Mouse (Mus musculus) limb, embryonic 10.5 days (tissue): ENCODE results near the gene Oas2. TPM values are rescaled to one million over a fixed set of nuclear protein-coding genes. Genes with fewer than 3 reads are reported as not detected.
A peak's percentile ranks its signal among the peaks of the same experiment; 100 is the strongest.

Experiments used
- DNase-seq: peaks from one replicate; pipeline ENCODE4 v3.0.0-alpha.2; 2017; ENCODE audit warnings: low spot score
- H3K27ac ChIP-seq: fragments of 300-500 bp; sonication (generic); 2 replicates; pipeline ENCODE4 v1.5.1; 2016; ENCODE audit warnings: mild to moderate bottlenecking
- H3K27me3 ChIP-seq: fragments of 300-500 bp; sonication (generic); 2 replicates; pipeline ENCODE4 v1.6.1; 2016; ENCODE audit warnings: low read depth, mild to moderate bottlenecking; ENCODE audit not compliant: poor library complexity, severe bottlenecking
- H3K36me3 ChIP-seq: fragments of 300-500 bp; sonication (generic); 2 replicates; pipeline ENCODE4 v1.6.1; 2016; ENCODE audit warnings: mild to moderate bottlenecking, moderate library complexity
- H3K4me1 ChIP-seq: fragments of 300-500 bp; sonication (generic); 2 replicates; pipeline ENCODE4 v1.6.1; 2016
- H3K4me3 ChIP-seq: fragments of 300-500 bp; sonication (generic); 2 replicates; pipeline ENCODE4 v1.5.1; 2016; ENCODE audit warnings: mild to moderate bottlenecking, moderate library complexity
- H3K9me3 ChIP-seq: fragments of 300-500 bp; sonication (generic); replicated peaks from 2 replicates; pipeline ENCODE4 v1.6.1; 2016; ENCODE audit warnings: mild to moderate bottlenecking
- WGBS: fragments of 180-500 bp; shearing (Covaris S2); methylation state at CpG from one replicate; pipeline ENCODE4 v1.1.7; 2016; 5-methylcytosine and 5-hydroxymethylcytosine counted together
- polyA plus RNA-seq: library from polyadenylated mRNA; unstranded; fragments of >200 nt; fragmentation: Nextera tagmentation; extraction: Ambion mirVana; gene quantifications from 2 replicates; pipeline ENCODE4 v1.2.1, GENCODE M21; 2016

The Oas2 gene
- polyA plus RNA-seq, 1 experiment from 2014 or later: not detected

- H3K27me3 ChIP-seq: peaks cover 91% of the 10 kb centered on the region
- no peak overlapping the region for H3K27ac ChIP-seq
- H3K9me3 ChIP-seq: no peaks in the 10 kb centered on the region
- H3K4me1 ChIP-seq: peaks cover 24% of the 10 kb centered on the region
- no peak overlapping the region for H3K4me3 ChIP-seq
- no peaks in the 10 kb centered on the region for H3K36me3 ChIP-seq
- DNase-seq: no peak
- WGBS: 70% methylated on average over 2 of the region's 2 CpGs
Observed at GRCm38 (mm10) chr5:120702969-120703368, 46.7 kb downstream of the Oas2 start.

GRCm38 (mm10) chr5:120702421-120702820 is 47.2 kb downstream of the Oas2 start:
- Histone ChIP-seq H3K27ac (no peak overlapping the region), H3K4me1 (peaks cover 24% of the 10 kb centered on the region), H3K9me3 (no peaks in the 10 kb centered on the region), H3K27me3 (peaks cover 91% of the 10 kb centered on the region), H3K36me3 (no peaks in the 10 kb centered on the region), H3K4me3 (no peak overlapping the region)
- 89% methylated on average over 4 of the region's 4 CpGs for WGBS
- no peak for DNase-seq

GRCm38 (mm10) chr5:120700996-120701790 is 48.5 kb downstream of the Oas2 start:
- Histone ChIP-seq H3K4me1 (peaks cover 15% of the 10 kb centered on the region), H3K36me3 (no peaks in the 10 kb centered on the region), H3K9me3 (no peaks in the 10 kb centered on the region), H3K4me3 (no peak overlapping the region), H3K27ac (no peak overlapping the region), H3K27me3 (peaks cover 91% of the 10 kb centered on the region)
- 74% methylated on average over 11 of the region's 11 CpGs for WGBS
- no peak for DNase-seq

GRCm38 (mm10) chr5:120698801-120699391 is 50.8 kb downstream of the Oas2 start:
- Histone ChIP-seq H3K4me1 (peaks cover 24% of the 10 kb centered on the region), H3K27ac (no peak overlapping the region), H3K9me3 (no peaks in the 10 kb centered on the region), H3K27me3 (peaks cover 92% of the 10 kb centered on the region), H3K36me3 (no peaks in the 10 kb centered on the region), H3K4me3 (no peak overlapping the region)
- WGBS: 49% methylated on average over 16 of the region's 16 CpGs
- no peak for DNase-seq

GRCm38 (mm10) chr5:120698181-120698580 is 51.5 kb downstream of the Oas2 start:
- Histone ChIP-seq H3K27ac (no peak overlapping the region), H3K9me3 (no peaks in the 10 kb centered on the region), H3K27me3 (peaks cover 92% of the 10 kb centered on the region), H3K4me1 (peaks cover 24% of the 10 kb centered on the region), H3K36me3 (no peaks in the 10 kb centered on the region), H3K4me3 (no peak overlapping the region)
- 67% methylated on average over 3 of the region's 3 CpGs for WGBS
- DNase-seq: no peak

- Histone ChIP-seq H3K27me3 (peaks cover 100% of the 10 kb centered on the region), H3K9me3 (no peaks in the 10 kb centered on the region), H3K27ac (no peak overlapping the region), H3K36me3 (no peaks in the 10 kb centered on the region), H3K4me3 (no peak overlapping the region), H3K4me1 (peaks cover 24% of the 10 kb centered on the region)
- no peak for DNase-seq
- WGBS: 60% methylated on average over 4 of the region's 4 CpGs
Observed at GRCm38 (mm10) chr5:120696865-120697264, 52.8 kb downstream of the Oas2 start.

- 75% methylated on average over 16 of the region's 16 CpGs for WGBS
- H3K27ac ChIP-seq: no peak overlapping the region
- peaks cover 24% of the 10 kb centered on the region for H3K4me1 ChIP-seq
- H3K36me3 ChIP-seq: no peaks in the 10 kb centered on the region
- DNase-seq: no peak
- no peaks in the 10 kb centered on the region for H3K9me3 ChIP-seq
- peaks cover 100% of the 10 kb centered on the region for H3K27me3 ChIP-seq
- H3K4me3 ChIP-seq: no peak overlapping the region
Observed at GRCm38 (mm10) chr5:120696057-120696743, 53.5 kb downstream of the Oas2 start.

GRCm38 (mm10) chr5:120694695-120695074 is 55.0 kb downstream of the Oas2 start:
- Histone ChIP-seq H3K4me1 (peaks cover 28% of the 10 kb centered on the region), H3K27ac (no peak overlapping the region), H3K9me3 (no peaks in the 10 kb centered on the region), H3K36me3 (no peaks in the 10 kb centered on the region), H3K4me3 (peak overlapping the region; percentile 45), H3K27me3 (peaks cover 95% of the 10 kb centered on the region)
- WGBS: 3% methylated on average over 41 of the region's 41 CpGs
- peak; percentile 49 for DNase-seq

DNA sequence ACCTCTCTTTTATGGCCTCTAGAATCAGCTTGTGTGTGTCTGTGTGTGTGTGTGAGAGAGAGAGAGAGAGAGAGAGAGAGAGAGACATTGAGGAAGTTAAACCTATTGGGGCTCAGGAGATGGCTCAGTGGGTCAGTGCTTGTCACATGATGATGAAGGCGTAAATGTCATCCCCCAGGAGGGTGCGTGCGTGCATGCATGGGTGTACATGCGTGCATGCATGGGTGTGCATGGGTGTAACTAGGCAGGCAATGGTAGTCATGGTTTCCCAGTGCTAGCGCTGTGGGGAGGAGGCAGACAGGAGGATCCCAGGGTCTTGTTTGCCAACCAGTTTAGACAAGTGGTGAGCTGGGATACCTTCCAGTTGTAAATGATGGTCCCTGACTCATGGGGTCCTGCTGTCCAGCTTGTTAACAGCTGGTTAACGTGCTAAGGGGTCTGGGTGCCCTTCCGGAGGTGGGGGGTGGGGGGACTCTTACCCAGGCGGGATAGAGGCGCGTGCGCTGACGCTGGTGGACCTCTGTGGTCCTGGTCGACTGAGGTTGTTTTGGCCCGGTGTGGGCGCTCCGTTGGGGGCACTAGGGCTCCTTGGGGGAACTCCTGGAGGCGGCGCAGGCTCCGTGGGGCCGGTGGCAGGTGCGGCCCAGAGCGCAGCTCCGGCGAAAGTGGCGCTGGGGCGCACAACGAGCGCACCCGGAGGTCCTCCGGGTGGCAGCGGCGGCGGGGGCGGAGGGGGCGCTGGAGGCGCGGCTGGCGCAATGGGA is 55.5 kb downstream of the Oas2 start:
- Histone ChIP-seq H3K36me3 (no peaks in the 10 kb centered on the region), H3K4me1 (peaks cover 26% of the 10 kb centered on the region), H3K4me3 (peak overlapping the region; percentile 45), H3K27me3 (peaks cover 90% of the 10 kb centered on the region), H3K9me3 (no peaks in the 10 kb centered on the region), H3K27ac (no peak overlapping the region)
- 11% methylated on average over 38 of the region's 38 CpGs for WGBS
- DNase-seq: no peak

DNA sequence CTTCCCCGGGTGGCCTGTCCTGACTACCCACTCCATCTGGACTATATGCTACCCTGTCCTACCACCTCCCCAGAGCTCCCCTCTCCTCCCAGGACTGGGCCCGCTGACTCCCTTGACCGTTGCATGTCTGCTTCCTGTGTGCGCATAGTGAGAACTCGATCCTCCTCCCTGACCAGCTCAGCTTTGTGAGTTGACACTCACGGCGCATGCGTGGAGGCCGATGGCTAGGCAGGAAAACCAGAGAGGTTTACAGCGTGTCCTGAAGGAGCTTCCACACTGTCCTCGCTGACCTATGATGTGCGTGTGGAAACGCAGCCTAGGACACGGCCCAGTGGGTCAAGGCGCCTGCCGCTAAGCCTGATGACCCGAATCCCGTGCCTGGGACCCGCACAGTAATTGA is 57.6 kb downstream of the Oas2 start:
- peaks cover 74% of the 10 kb centered on the region for H3K27me3 ChIP-seq
- 73% methylated on average over 19 of the region's 19 CpGs for WGBS
- no peak for DNase-seq

GRCm38 (mm10) chr5:120690417-120690816 is 59.2 kb downstream of the Oas2 start:
- Histone ChIP-seq H3K4me1 (peaks cover 32% of the 10 kb centered on the region), H3K36me3 (no peaks in the 10 kb centered on the region), H3K27me3 (peaks cover 73% of the 10 kb centered on the region), H3K27ac (no peak overlapping the region), H3K9me3 (no peaks in the 10 kb centered on the region), H3K4me3 (no peak overlapping the region)
- DNase-seq: no peak
- WGBS: 69% methylated on average over 4 of the region's 4 CpGs

More for the DNA sequence above, 57.6 kb downstream of the Oas2 start:
- no peak overlapping the region for H3K27ac ChIP-seq
- H3K9me3 ChIP-seq: no peaks in the 10 kb centered on the region
- peaks cover 32% of the 10 kb centered on the region for H3K4me1 ChIP-seq
- no peak overlapping the region for H3K4me3 ChIP-seq
- no peaks in the 10 kb centered on the region for H3K36me3 ChIP-seq

GRCm38 (mm10) chr5:120688434-120688833 is 61.2 kb downstream of the Oas2 start:
- Histone ChIP-seq H3K27me3 (peaks cover 73% of the 10 kb centered on the region), H3K4me3 (no peak overlapping the region), H3K9me3 (no peaks in the 10 kb centered on the region), H3K27ac (no peak overlapping the region; the same call in 1 of the 2 replicates), H3K4me1 (peaks cover 22% of the 10 kb centered on the region), H3K36me3 (no peaks in the 10 kb centered on the region)
- WGBS: 27% methylated on average over 4 of the region's 4 CpGs
- no peak for DNase-seq
